Mouse (Mus musculus) MEL (cell line): ENCODE measurements around the gene Coro7. TPM values are rescaled to one million over a fixed set of nuclear protein-coding genes. Genes with fewer than 3 reads are reported as not detected.

Experiments
- DNase-seq: peaks from one replicate; pipeline ENCODE4 v3.0.0; 2011; ENCODE audit warnings: low read depth, low spot score
- H3K27ac ChIP-seq: 2 replicates; pipeline ENCODE4 v1.5.1; 2012; ENCODE audit warnings: low read depth, mild to moderate bottlenecking, control low read depth, low read length, moderate library complexity; ENCODE audit not compliant: control insufficient read depth
- H3K27me3 ChIP-seq, 2 experiments: fragments of 150-350 bp in 1 of 2; sonication (generic) in 1 of 2; 2 replicates each; pipeline ENCODE4 v1.6.1; 2012; ENCODE audit warnings: low read length in 2 of 2, mild to moderate bottlenecking in 2 of 2, improper control_type of control experiment in 1 of 2, moderate library complexity in 1 of 2; ENCODE audit not compliant: insufficient read depth in 2 of 2, control insufficient read depth in 1 of 2
- H3K36me3 ChIP-seq, 2 experiments: 2 replicates each; pipeline ENCODE4 v1.6.1; 2012 to 2014; ENCODE audit warnings: low read length in 2 of 2, improper control_type of control experiment in 1 of 2, inconsistent platforms in 1 of 2, mild to moderate bottlenecking in 1 of 2; ENCODE audit not compliant: insufficient read depth in 2 of 2, control insufficient read depth in 1 of 2
- H3K4me1 ChIP-seq, 2 experiments: fragments of 150-350 bp in 1 of 2; sonication (generic) in 1 of 2; 2 replicates each; pipeline ENCODE4 v1.6.1; 2012; ENCODE audit warnings: low read length in 2 of 2, improper control_type of control experiment in 1 of 2, mild to moderate bottlenecking in 1 of 2; ENCODE audit not compliant: insufficient read depth in 2 of 2, control insufficient read depth in 1 of 2
- H3K4me3 ChIP-seq, 2 experiments: fragments of 150-350 bp in 1 of 2; sonication (generic) in 1 of 2; 2 replicates each; pipeline ENCODE4 v1.5.1; 2012; ENCODE audit warnings: low read depth in 2 of 2, low read length in 2 of 2, mild to moderate bottlenecking in 2 of 2, moderate library complexity in 2 of 2, control low read depth in 1 of 2, improper control_type of control experiment in 1 of 2; ENCODE audit not compliant: control insufficient read depth in 1 of 2, insufficient read depth in 1 of 2
- H3K79me2 ChIP-seq: 2 replicates; pipeline ENCODE4 v1.6.1; 2012; ENCODE audit warnings: mild to moderate bottlenecking, low read length, moderate library complexity; ENCODE audit not compliant: control insufficient read depth, poor library complexity, insufficient read depth
- H3K9ac ChIP-seq: 2 replicates; pipeline ENCODE4 v1.6.1; 2012; ENCODE audit warnings: low read depth, mild to moderate bottlenecking, control low read depth, low read length, moderate library complexity; ENCODE audit not compliant: control insufficient read depth, poor library complexity, severe bottlenecking
- H3K9me3 ChIP-seq: fragments of 150-350 bp; sonication (generic); replicated peaks from 2 replicates; pipeline ENCODE4 v1.6.1; 2012; ENCODE audit warnings: mild to moderate bottlenecking, low read length, improper control_type of control experiment, moderate library complexity; ENCODE audit not compliant: insufficient read depth
- BHLHE40 ChIP-seq: IDR thresholded peaks from 2 replicates; pipeline ENCODE4 v1.6.1; 2012; ENCODE audit warnings: low read depth, mild to moderate bottlenecking, inconsistent platforms, low read length, improper control_type of control experiment, borderline replicate concordance
- CHD1 ChIP-seq: IDR thresholded peaks from 2 replicates; pipeline ENCODE4 v1.6.1; 2012; ENCODE audit warnings: low read depth, mild to moderate bottlenecking, inconsistent platforms, low read length, improper control_type of control experiment
- CTCF ChIP-seq, 3 experiments: IDR thresholded peaks in 2 of 3; conservative IDR thresholded peaks in 1 of 3; 2 replicates each; pipeline ENCODE4 v1.5.1; 2011 to 2012; ENCODE audit warnings: low read length in 3 of 3, low read depth in 2 of 3, mild to moderate bottlenecking in 2 of 3, improper control_type of control experiment in 1 of 3, inconsistent platforms in 1 of 3, mixed read lengths in 1 of 3, moderate library complexity in 1 of 3; ENCODE audit not compliant: control insufficient read depth in 1 of 3, insufficient read depth in 1 of 3, poor library complexity in 1 of 3, severe bottlenecking in 1 of 3
- ELF1 ChIP-seq: IDR thresholded peaks from 2 replicates; pipeline ENCODE4 v1.6.1; 2014; ENCODE audit warnings: low read depth, mild to moderate bottlenecking, inconsistent platforms, low read length, improper control_type of control experiment, moderate library complexity
- ETS1 ChIP-seq: IDR thresholded peaks from 2 replicates; pipeline ENCODE4 v1.6.1; 2012; ENCODE audit warnings: low read depth, mild to moderate bottlenecking, inconsistent platforms, low read length, improper control_type of control experiment, moderate library complexity
- KAT2A ChIP-seq: conservative IDR thresholded peaks from 2 replicates; pipeline ENCODE4 v1.6.1; 2012; ENCODE audit warnings: low read depth, low read length, improper control_type of control experiment, inconsistent platforms
- MAFK ChIP-seq: IDR thresholded peaks from 2 replicates; pipeline ENCODE4 v1.6.1; 2011; ENCODE audit warnings: low read depth, mild to moderate bottlenecking, low read length, improper control_type of control experiment, borderline replicate concordance
- MAX ChIP-seq: IDR thresholded peaks from 2 replicates; pipeline ENCODE4 v1.6.1; 2011; ENCODE audit warnings: low read length, improper control_type of control experiment
- MAZ ChIP-seq: IDR thresholded peaks from 2 replicates; pipeline ENCODE4 v1.6.1; 2012; ENCODE audit warnings: low read depth, mild to moderate bottlenecking, inconsistent platforms, low read length, improper control_type of control experiment
- MEF2A ChIP-seq: IDR thresholded peaks from 2 replicates; pipeline ENCODE4 v1.6.1; 2014; ENCODE audit warnings: low read depth, mild to moderate bottlenecking, inconsistent platforms, low read length, improper control_type of control experiment; ENCODE audit not compliant: poor library complexity, insufficient replicate concordance, severe bottlenecking; ENCODE audit errors: extremely low read depth
- MYB ChIP-seq: IDR thresholded peaks from 2 replicates; pipeline ENCODE4 v1.6.1; 2011; ENCODE audit warnings: mild to moderate bottlenecking, low read depth, low read length, improper control_type of control experiment
- MYC ChIP-seq: IDR thresholded peaks from 2 replicates; pipeline ENCODE4 v1.6.1; 2011; ENCODE audit warnings: low read depth, mild to moderate bottlenecking, low read length, improper control_type of control experiment, moderate library complexity
- NELFE ChIP-seq: IDR thresholded peaks from 2 replicates; pipeline ENCODE4 v1.6.1; 2011; ENCODE audit warnings: low read depth, low read length, improper control_type of control experiment
- POLR2AphosphoS2 ChIP-seq: IDR thresholded peaks from 2 replicates; pipeline ENCODE4 v1.6.1; 2011; ENCODE audit warnings: low read length, improper control_type of control experiment
- RAD21 ChIP-seq: IDR thresholded peaks from 2 replicates; pipeline ENCODE4 v1.6.1; 2011; ENCODE audit warnings: mild to moderate bottlenecking, low read depth, low read length, improper control_type of control experiment
- SIN3A ChIP-seq: IDR thresholded peaks from 2 replicates; pipeline ENCODE4 v1.6.1; 2012; ENCODE audit warnings: low read length, improper control_type of control experiment, inconsistent platforms
- SMC3 ChIP-seq: IDR thresholded peaks from 2 replicates; pipeline ENCODE4 v1.6.1; 2011; ENCODE audit warnings: low read depth, low read length, improper control_type of control experiment
- TAL1 ChIP-seq: IDR thresholded peaks from 2 replicates; pipeline ENCODE4 v1.6.1; 2012; ENCODE audit warnings: mild to moderate bottlenecking, inconsistent platforms, low read length, moderate library complexity, mixed read lengths
- UBTF ChIP-seq: IDR thresholded peaks from 2 replicates; pipeline ENCODE4 v1.6.1; 2012; ENCODE audit warnings: low read depth, mild to moderate bottlenecking, inconsistent platforms, low read length, improper control_type of control experiment, moderate library complexity, borderline replicate concordance; ENCODE audit not compliant: insufficient read depth
- USF1 ChIP-seq: IDR thresholded peaks from 2 replicates; pipeline ENCODE4 v1.6.1; 2014; ENCODE audit warnings: low read depth, mild to moderate bottlenecking, inconsistent platforms, low read length, improper control_type of control experiment, moderate library complexity
- USF2 ChIP-seq, 2 experiments: IDR thresholded peaks; 2 replicates each; pipeline ENCODE4 v1.6.1; 2011 to 2012; ENCODE audit warnings: improper control_type of control experiment in 2 of 2, low read length in 2 of 2, borderline replicate concordance in 1 of 2, inconsistent platforms in 1 of 2, low read depth in 1 of 2, mild to moderate bottlenecking in 1 of 2; ENCODE audit not compliant: insufficient read depth in 1 of 2
- ZKSCAN1 ChIP-seq: IDR thresholded peaks from 2 replicates; pipeline ENCODE4 v1.6.1; 2012; ENCODE audit warnings: low read depth, mild to moderate bottlenecking, inconsistent platforms, low read length, improper control_type of control experiment, moderate library complexity
- ZMIZ1 ChIP-seq: IDR thresholded peaks from 2 replicates; pipeline ENCODE4 v1.6.1; 2012; ENCODE audit warnings: low read depth, mild to moderate bottlenecking, inconsistent platforms, low read length, improper control_type of control experiment, moderate library complexity
- polyA plus RNA-seq, 2 experiments: library from polyadenylated mRNA; stranded (reverse) in 1 of 2; unstranded in 1 of 2; fragments of >175 nt in 1 of 2; fragments of >200 nt in 1 of 2; gene quantifications; 2 replicates each; pipeline versions ENCODE4 v1.2.1 to v1.2.4; 2012; ENCODE audit warnings: low replicate concordance in 2 of 2, low read depth in 1 of 2; ENCODE audit not compliant: insufficient read length in 2 of 2, insufficient read depth in 1 of 2, missing spikeins in 1 of 2
- total RNA-seq: library from RNA; depleted of rRNA; stranded (reverse); fragments of 300-350 nt; gene quantifications from 2 replicates; pipeline ENCODE4 v1.2.3, GENCODE M21; 2012

Coro7 gene
- total and polyA plus RNA-seq, 3 experiments = 9.8 to 38.3 TPM; not detected in 1

DNA sequence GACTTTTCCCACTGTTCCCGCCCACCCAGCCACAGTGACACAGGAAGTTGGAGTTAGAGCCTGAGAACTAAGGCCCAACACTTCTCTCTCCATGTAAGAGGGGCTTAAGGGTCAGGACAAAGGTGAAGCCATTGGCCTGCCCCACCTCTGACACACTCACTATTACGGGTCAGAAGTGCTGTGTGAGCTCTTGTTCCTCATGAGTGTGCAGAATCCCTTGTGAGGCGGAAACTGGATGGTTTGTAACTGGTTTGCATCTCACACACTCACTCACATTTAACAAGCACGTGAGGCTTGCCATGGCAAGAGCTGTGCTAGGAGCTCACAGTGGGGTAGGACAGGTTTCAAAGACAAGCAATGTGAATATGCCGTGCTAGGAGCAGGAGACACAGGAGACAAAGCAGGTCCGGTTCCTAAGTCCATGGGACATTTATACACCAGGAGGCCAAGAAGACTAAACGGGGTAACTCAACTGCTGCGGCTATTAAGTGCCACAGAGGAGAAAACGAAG lies 23.0 kb downstream of the Coro7 start:
- Histone ChIP-seq H3K27me3 (no peaks in the 10 kb centered on the region), H3K9me3 (no peaks in the 10 kb centered on the region), H3K9ac (no peak overlapping the region), H3K27ac (no peak overlapping the region), H3K4me1 (no peaks in the 10 kb centered on the region), H3K4me3 (no peak overlapping the region), H3K79me2 (no peaks in the 10 kb centered on the region), H3K36me3 (peaks cover 0 to 2% of the 10 kb centered on the region in 2 experiments; a peak in 1 of 4 replicates)
- DNase-seq = no peak
- TF ChIP-seq NELFE = no peak
- no peak for TF ChIP-seq KAT2A
- no peak for TF ChIP-seq ZKSCAN1
- TF ChIP-seq ETS1 = no peak
- TF ChIP-seq MAFK = no peak
- no peak for TF ChIP-seq BHLHE40
- no peak for TF ChIP-seq CHD1
- no peak for TF ChIP-seq TAL1
- no peak for TF ChIP-seq SIN3A
- TF ChIP-seq MAX = no peak
- no peak for TF ChIP-seq UBTF
- TF ChIP-seq ELF1 = no peak
- no peak for TF ChIP-seq MAZ
- TF ChIP-seq MEF2A = no peak
- TF ChIP-seq RAD21 = no peak
- TF ChIP-seq MYB = no peak
- TF ChIP-seq USF1 = no peak
- no peak for TF ChIP-seq ZMIZ1
- TF ChIP-seq POLR2AphosphoS2 = no peak
- TF ChIP-seq MYC = no peak

DNA sequence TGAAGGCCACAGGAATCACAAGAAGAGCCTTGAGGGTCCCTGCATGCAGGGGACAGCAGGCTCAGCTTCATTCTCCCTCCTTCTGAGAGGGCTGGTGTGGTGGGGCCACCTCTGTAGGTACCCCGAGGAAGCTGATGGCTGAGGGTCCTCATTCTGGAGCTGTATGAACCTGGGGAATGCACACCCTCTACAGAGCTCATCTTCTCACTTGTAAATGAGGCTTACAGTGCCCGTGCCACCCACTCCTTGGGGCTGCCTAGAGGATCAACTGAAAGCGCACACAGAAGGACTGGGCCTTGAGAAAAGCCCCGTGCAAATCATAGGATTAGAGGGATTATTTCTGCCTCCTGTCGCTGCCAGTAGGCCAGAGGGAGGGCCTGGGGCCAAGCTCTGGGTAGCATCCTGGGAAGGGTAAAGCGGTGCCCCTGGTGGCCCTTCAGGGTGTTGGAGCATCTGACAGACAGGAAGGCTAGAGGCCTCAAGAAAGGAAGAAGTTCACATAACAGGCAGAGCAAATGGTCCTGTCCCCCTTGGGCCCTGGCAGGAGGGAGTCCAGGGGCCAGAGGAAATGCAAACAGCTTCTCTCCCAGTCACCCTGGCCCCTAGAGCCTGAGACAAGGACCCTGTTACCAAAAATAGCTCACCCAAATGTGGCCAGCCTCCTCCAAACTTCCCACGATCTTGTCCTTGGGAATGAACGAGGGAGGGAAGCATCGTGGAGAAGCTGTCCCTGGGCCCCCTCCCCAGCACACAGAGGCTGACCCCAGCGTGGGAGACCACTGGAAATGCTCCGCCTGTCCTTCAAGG lies 23.6 kb downstream of the Coro7 start:
- H3K27ac ChIP-seq = no peak overlapping the region
- H3K4me1 ChIP-seq = no peaks in the 10 kb centered on the region
- peaks cover 0 to 2% of the 10 kb centered on the region in 2 experiments; a peak in 1 of 4 replicates for H3K36me3 ChIP-seq
- no peaks in the 10 kb centered on the region for H3K27me3 ChIP-seq
- no peaks in the 10 kb centered on the region for H3K9me3 ChIP-seq
- no peak overlapping the region for H3K4me3 ChIP-seq
- TF ChIP-seq USF2 (IDR thresholded peaks at IDR 0.05; ENCODE audit: borderline replicate concordance in 1 of 2, insufficient read depth in 1 of 2, low read depth in 1 of 2, low read length in 2 of 2) (no peak), CTCF (IDR thresholded peaks at IDR 0.05 in 2 of 3, conservative IDR thresholded peaks at IDR 0.05 in 1 of 3; ENCODE audit: control insufficient read depth in 1 of 3, insufficient read depth in 1 of 3, low read depth in 2 of 3, low read length in 3 of 3, poor library complexity in 1 of 3, severe bottlenecking in 1 of 3) (peak in 1 of 3 experiments; percentile 3; a peak in 2 of 6 replicates), SMC3 (no peak)
- H3K9ac ChIP-seq = no peak overlapping the region
- H3K79me2 ChIP-seq = no peaks in the 10 kb centered on the region
- DNase-seq = no peak
